Mouse (Mus musculus): ENCODE measurements around the gene Scand1.

- TF ChIP-seq CTCF (conservative IDR thresholded peaks at IDR 0.05; ENCODE audit: low read length) (no peak), POU5F1 (IDR thresholded peaks at IDR 0.05; ENCODE audit: borderline replicate concordance, low read length) (no peak), NANOG (IDR thresholded peaks at IDR 0.05; ENCODE audit: borderline replicate concordance, low read length) (no peak)
Observed at GRCm38 (mm10) chr2:156296190-156296589, 16.3 kb downstream of the Scand1 start.
